Mouse (Mus musculus): ENCODE measurements around the gene Brca1.
A peak's percentile ranks its signal among the peaks of the same experiment; 100 is the strongest.

GRCm38 (mm10) chr11:101485509-101486028 lies 66.2 kb downstream of the Brca1 start:
- TF ChIP-seq POLR2A (IDR thresholded peaks at IDR 0.05; ENCODE audit: insufficient read length, low read depth), result no peak
- TF ChIP-seq MYOD1 (IDR thresholded peaks at IDR 0.05; ENCODE audit: control insufficient read depth in 1 of 3, insufficient read length in 2 of 3, low read depth in 2 of 3), result peak in 2 of 3 experiments; percentile 59 to 81
- no peak for TF ChIP-seq E2F4 (IDR thresholded peaks at IDR 0.05; ENCODE audit: insufficient read depth)
- no peak for TF ChIP-seq USF1 (IDR thresholded peaks at IDR 0.05; ENCODE audit: low read depth)
- peak in 2 of 3 experiments; percentile 69 to 79 for TF ChIP-seq MYOG (IDR thresholded peaks at IDR 0.05; ENCODE audit: control insufficient read depth in 1 of 3, insufficient read depth in 1 of 3, insufficient read length in 2 of 3, low read depth in 2 of 3)
- no peak for TF ChIP-seq CEBPB (IDR thresholded peaks at IDR 0.05; ENCODE audit: insufficient read depth, poor library complexity, severe bottlenecking)
- peak; percentile 64 for TF ChIP-seq TCF3 (IDR thresholded peaks at IDR 0.05; ENCODE audit: insufficient read length, low read depth)
- no peak for TF ChIP-seq TCF12 (IDR thresholded peaks at IDR 0.05; ENCODE audit: insufficient read depth, poor library complexity, severe bottlenecking)
- no peak for TF ChIP-seq POLR2AphosphoS2 (IDR thresholded peaks at IDR 0.05; ENCODE audit: insufficient read length, low read depth)

Data from myocyte (in vitro differentiated cells).